Mouse (Mus musculus) spleen, embryonic (tissue): ENCODE results near the gene Otop3.

ENCODE experiments used
- CTCF ChIA-PET: fragments of 350-600 bp; sonication (Branson Sonifier 250); formaldehyde crosslinking; loops from one replicate; lab custom pipeline; 2022; lab: Charles Lee

The Otop3 gene

GRCm38 (mm10) chr11:115391358-115391757, 56.8 kb downstream of the Otop3 start:
- CTCF ChIA-PET, result no interaction called here

- CTCF ChIA-PET, result no interaction called here
Observed at GRCm38 (mm10) chr11:115393721-115394325, 59.3 kb downstream of the Otop3 start.
